Comparison of ENCODE assay signal across 8 mouse cellular contexts in the genomic region with DNA sequence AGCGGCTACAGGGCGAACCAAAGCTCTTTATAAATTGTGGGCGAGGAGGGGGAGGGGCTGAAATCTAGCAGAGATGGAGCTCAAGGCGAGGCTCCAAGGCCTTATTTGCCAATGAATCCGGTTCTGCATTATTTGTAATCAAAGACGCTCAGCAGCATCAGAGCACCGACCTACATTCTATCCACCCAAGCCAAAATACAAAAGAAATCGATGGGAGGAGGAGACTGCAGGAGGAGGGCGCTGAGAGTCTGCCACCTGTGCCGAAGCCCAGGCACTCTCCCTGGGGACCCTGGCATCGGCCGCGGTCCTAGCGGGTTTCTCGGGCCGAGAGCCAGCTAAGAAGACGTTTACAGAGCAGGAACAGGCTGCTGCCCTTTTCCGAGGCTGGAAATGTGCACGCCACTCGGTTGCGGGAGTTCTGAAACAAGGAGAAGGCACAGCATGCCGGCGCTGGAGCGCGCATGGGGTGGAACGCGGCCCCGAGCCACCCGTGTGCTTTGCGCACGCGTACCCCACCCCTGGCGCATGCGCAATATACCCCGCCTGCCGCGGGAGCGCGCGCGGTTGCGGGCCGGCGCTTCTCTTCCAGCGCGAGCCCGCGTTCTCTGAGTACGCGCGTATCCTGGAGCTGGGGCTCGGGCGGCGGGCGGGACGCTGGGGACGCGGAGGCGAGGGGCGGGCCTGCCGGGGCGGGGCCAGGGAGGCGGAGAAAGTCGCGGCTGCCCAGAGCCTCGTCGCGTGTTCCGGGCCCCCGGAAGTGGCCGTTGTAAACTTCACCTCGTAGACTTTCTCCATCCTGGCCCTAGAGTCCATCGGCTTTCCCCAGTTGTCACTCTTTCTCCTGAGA. TPM values are rescaled to one million over a fixed set of nuclear protein-coding genes. Genes with fewer than 3 reads are reported as not detected.
DNase-seq lines count a peak whose midpoint lies in the region; ATAC-seq lines count a peak whose summit lies in the region.

A gene (plus strand): TSS at position 703 of the 847 bp plus-strand sequence.

- no peaks in the 10 kb centered on the region for H3K27me3 ChIP-seq in intestine, embryonic 14.5 days (replicated peaks; ENCODE audit: control insufficient read depth, insufficient read depth, low read length)

- peak within 1 kb of the TSS; percentile 87 for H3K9ac ChIP-seq in intestine, embryonic 14.5 days (ENCODE audit: low read length)

- intact Hi-C loops in gastrocnemius, postnatal 14 days (cut with DNase I; ENCODE audit: low total_unique reads) = no loop called here
- intact Hi-C loops in left cerebral cortex, postnatal 14 days (cut with DNase I) = loop anchor here (5.0 kb wide), 1 partner anchor 38 kb away; a partner anchor contains a TSS

- H3K4me2 ChIP-seq in intestine, embryonic 14.5 days (ENCODE audit: low read length) = peak within 1 kb of the TSS; percentile 48

- no peaks in the 10 kb centered on the region for H3K36me3 ChIP-seq in intestine, embryonic 14.5 days (ENCODE audit: control insufficient read depth, insufficient read depth, low read length)

- H3K4me3 ChIP-seq in intestine, embryonic 14.5 days (ENCODE audit: low read depth, low read length) = peak within 1 kb of the TSS; percentile 78

- peak within 1 kb of the TSS; percentile 92 for H3K27ac ChIP-seq in intestine, embryonic 14.5 days (ENCODE audit: low read depth)

- peak; percentile 93 for DNase-seq in adipocyte (ENCODE audit: low spot score)
- DNase-seq in embryo, embryonic 10 days (ENCODE audit: low spot score) = peak; percentile 96
- DNase-seq in gastrocnemius, postnatal 14 days = peak; percentile 97
- peak; percentile 97 for DNase-seq in intestine, embryonic 14.5 days (ENCODE audit: low spot score)
- DNase-seq in left cerebral cortex, postnatal 14 days (ENCODE audit: low spot score in 2 of 2) = peak; percentile 93 to 95
- DNase-seq in mesoderm, embryonic 11.5 days (ENCODE audit: low read depth, low spot score) = peak; percentile 98
- DNase-seq in right cerebral cortex, postnatal 36 days (ENCODE audit: low spot score in 2 of 2) = peak; percentile 84 to 89
- DNase-seq in yolk sac, embryonic 10.5 days (ENCODE audit: low spot score) = peak; percentile 95

- H3K9me3 ChIP-seq in intestine, embryonic 14.5 days (ENCODE audit: control insufficient read depth, low read length) = no peaks in the 10 kb centered on the region

- H3K4me1 ChIP-seq in intestine, embryonic 14.5 days (replicated peaks; ENCODE audit: control insufficient read depth, insufficient read depth, low read length) = 0 out of 2 replicates have a peak, but pooled peaks cover 5% of the 10 kb centered on the region

- ATAC-seq in intestine, embryonic 14.5 days (replicated peaks; ENCODE audit: low FRiP score, low TSS enrichment, low read depth) = peak; percentile 95

- under 1% methylated on average over 71 of the region's 73 CpGs for WGBS in intestine, embryonic 14.5 days

RNA-seq across cellular contexts. Expression of the gene that starts here (rescaled TPM):
- total RNA-seq in gastrocnemius, postnatal 14 days (2021) = 1 to 10 TPM in 1 of 2 experiments, under 1 TPM in 1; 0.75 to 1.2 TPM
- 2.8 and 4.0 TPM in 2 replicates for polyA plus RNA-seq in intestine, embryonic 14.5 days (2014; fragmentation: Nextera tagmentation; extraction: Ambion mirVana)
- 1 to 10 TPM; 1.7 to 2.4 TPM for total RNA-seq in left cerebral cortex, postnatal 14 days (2021)

Comparison
In these comparisons a context has a peak if more than half of its experiments do, and no peak if none do; other contexts are left out.
1. Peak in every context shown above with its lines: DNase-seq, ATAC-seq, H3K4me3 ChIP-seq and H3K27ac ChIP-seq.